Comparison of ENCODE assay signal across 33 mouse cellular contexts in the genomic region with DNA sequence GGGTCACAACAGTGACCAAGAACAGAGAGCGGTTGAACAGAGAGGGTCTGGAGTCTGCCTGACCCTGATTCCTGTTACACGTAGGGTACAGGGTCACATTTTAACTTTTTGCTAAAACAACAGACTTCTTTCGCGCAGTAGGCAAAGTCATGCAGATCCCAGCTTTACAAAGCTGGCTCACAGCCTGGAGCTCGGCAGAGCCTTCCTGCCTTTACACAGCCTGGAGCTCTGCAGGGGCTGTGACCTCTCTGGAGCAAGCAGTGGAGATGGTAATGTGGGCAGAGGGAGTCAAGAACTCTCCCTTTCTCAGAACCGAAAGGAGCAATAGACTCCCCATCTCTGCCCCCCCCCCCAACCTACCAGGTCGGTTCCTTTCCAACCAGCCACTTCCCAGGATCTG. TPM values are rescaled to one million over a fixed set of nuclear protein-coding genes. Genes with fewer than 3 reads are reported as not detected.
DNase-seq lines count a peak whose midpoint lies in the region; ATAC-seq and TF ChIP-seq lines count a peak whose summit lies in the region.
"Had no signal": no experiment of that assay in that cellular context is flagged by ENCODE, and none has a peak within 500 bp of the region (broad histone marks: within the 10 kb centered on the region; RNA-seq: fewer than 3 reads in every experiment).

No protein-coding gene starts in this region.

- H3K79me2 ChIP-seq in myocyte (ENCODE audit: control insufficient read depth, insufficient read depth): no peaks in the 10 kb centered on the region

- no peak overlapping the region for H3K4me3 ChIP-seq in lung, embryonic 15.5 days
- no peak overlapping the region for H3K4me3 ChIP-seq in embryonic facial prominence, embryonic 14.5 days (ENCODE audit: low read depth, low read length)
- no peak overlapping the region for H3K4me3 ChIP-seq in myocyte
- no peak overlapping the region for H3K4me3 ChIP-seq in hindbrain, embryonic 14.5 days (replicated peaks; ENCODE audit: low read length)
- H3K4me3 ChIP-seq: embryonic facial prominence, embryonic 12.5 days; forebrain, embryonic 12.5 days; hindbrain, embryonic 12.5 days; left cerebral cortex, adult 2 months; limb, embryonic 15.5 days; liver, embryonic 13.5 days; neural tube, embryonic 12.5 days had no signal

- H3K4me2 ChIP-seq in lung, embryonic 15.5 days: no peak overlapping the region
- H3K4me2 ChIP-seq in embryonic facial prominence, embryonic 14.5 days (ENCODE audit: low read depth, low read length): no peak overlapping the region
- H3K4me2 ChIP-seq in myocyte (ENCODE audit: low read depth): no peak overlapping the region
- no peak overlapping the region for H3K4me2 ChIP-seq in hindbrain, embryonic 14.5 days (replicated peaks)
- H3K4me2 ChIP-seq: embryonic facial prominence, embryonic 12.5 days; forebrain, embryonic 12.5 days; hindbrain, embryonic 12.5 days; limb, embryonic 15.5 days; liver, embryonic 13.5 days; midbrain, embryonic 11.5 days; neural tube, embryonic 12.5 days had no signal

- WGBS in lung, embryonic 15.5 days: 48% methylated on average over 7 of the region's 7 CpGs
- WGBS in embryonic facial prominence, embryonic 14.5 days: 46% methylated on average over 7 of the region's 7 CpGs
- WGBS in hindbrain, embryonic 14.5 days: 65% methylated on average over 7 of the region's 7 CpGs

- no peak for ATAC-seq in lung, embryonic 15.5 days (ENCODE audit: borderline replicate concordance, extremely low read depth, low FRiP score, low TSS enrichment)
- ATAC-seq in embryonic facial prominence, embryonic 14.5 days (ENCODE audit: low read depth): no peak
- no peak for ATAC-seq in hindbrain, embryonic 14.5 days (ENCODE audit: low FRiP score)
- ATAC-seq: activated CD4-positive, CD25-positive, alpha-beta regulatory T cell, adult 4 months; CD4-positive, CD25-positive, alpha-beta regulatory T cell, adult 4 months; forebrain, postnatal 0 days; midbrain, embryonic 16.5 days had no signal

- DNase-seq in lung, adult 18-20 months: no peak
- DNase-seq in ES-CJ7 (ENCODE audit: low read depth, low spot score): peak; percentile 67
- no peak for DNase-seq in embryonic facial prominence, embryonic 14.5 days (ENCODE audit: low spot score)
- no peak for DNase-seq in hindbrain, embryonic 14.5 days (ENCODE audit: low spot score)
- no peak for DNase-seq in left cerebral cortex, adult 18-20 months (ENCODE audit: low spot score in 2 of 2)
- DNase-seq: adrenal gland, adult 8-10 months; cerebellum, adult 2 months; cerebellum, postnatal 25 days; forebrain, postnatal 0 days; gastrocnemius, postnatal 10 days; kidney, adult 11 months; kidney, postnatal 14 days; liver, embryonic 13.5 days; lung, adult 2 months; lung, postnatal 36 days; thymus, postnatal 14 days had no signal

- peaks cover 20% of the 10 kb centered on the region; the same call in 1 of the 2 replicates for H3K36me3 ChIP-seq in lung, embryonic 15.5 days
- peaks cover 40% of the 10 kb centered on the region for H3K36me3 ChIP-seq in embryonic facial prominence, embryonic 14.5 days (ENCODE audit: control insufficient read depth, insufficient read depth, low read length)
- H3K36me3 ChIP-seq in myocyte (ENCODE audit: control insufficient read depth, insufficient read depth): peaks cover 21% of the 10 kb centered on the region
- peaks cover 22% of the 10 kb centered on the region for H3K36me3 ChIP-seq in hindbrain, embryonic 14.5 days (replicated peaks; ENCODE audit: control insufficient read depth, insufficient read depth)
- H3K36me3 ChIP-seq: liver, embryonic 13.5 days had no signal

- peak; percentile 15 for TF ChIP-seq POLR2A in myocyte (IDR thresholded peaks at IDR 0.05; ENCODE audit: insufficient read length, low read depth)

- peak overlapping the region; percentile 26 for H3K27ac ChIP-seq in lung, embryonic 15.5 days
- peak overlapping the region; percentile 18 for H3K27ac ChIP-seq in embryonic facial prominence, embryonic 14.5 days (replicated peaks; ENCODE audit: low read depth, low read length)
- H3K27ac ChIP-seq in hindbrain, embryonic 14.5 days: no peak overlapping the region
- H3K27ac ChIP-seq: embryonic facial prominence, embryonic 12.5 days; forebrain, embryonic 12.5 days; hindbrain, embryonic 12.5 days; left cerebral cortex, adult 2 months; limb, embryonic 15.5 days; liver, embryonic 13.5 days; neural tube, embryonic 12.5 days had no signal

- peaks cover 21% of the 10 kb centered on the region for H3K4me1 ChIP-seq in lung, embryonic 15.5 days
- no peaks in the 10 kb centered on the region for H3K4me1 ChIP-seq in embryonic facial prominence, embryonic 14.5 days (ENCODE audit: control insufficient read depth, insufficient read depth, low read length)
- H3K4me1 ChIP-seq in hindbrain, embryonic 14.5 days (replicated peaks; ENCODE audit: control insufficient read depth, insufficient read depth, low read length): no peaks in the 10 kb centered on the region; the same call in 1 of the 2 replicates
- H3K4me1 ChIP-seq: liver, embryonic 13.5 days had no signal

- H3K9ac ChIP-seq in lung, embryonic 15.5 days: no peak overlapping the region
- no peak overlapping the region for H3K9ac ChIP-seq in embryonic facial prominence, embryonic 14.5 days (ENCODE audit: low read depth, low read length)
- no peak overlapping the region for H3K9ac ChIP-seq in hindbrain, embryonic 14.5 days
- H3K9ac ChIP-seq: embryonic facial prominence, embryonic 12.5 days; forebrain, embryonic 12.5 days; forebrain, postnatal 0 days; hindbrain, embryonic 12.5 days; limb, embryonic 15.5 days; liver, embryonic 13.5 days; neural tube, embryonic 12.5 days had no signal

- no peaks in the 10 kb centered on the region for H3K9me3 ChIP-seq in lung, embryonic 15.5 days
- H3K9me3 ChIP-seq in embryonic facial prominence, embryonic 14.5 days (ENCODE audit: control insufficient read depth, low read length): 0 out of 2 replicates have a peak, but pooled peaks cover 4% of the 10 kb centered on the region
- H3K9me3 ChIP-seq in hindbrain, embryonic 14.5 days (ENCODE audit: control insufficient read depth, low read length): no peaks in the 10 kb centered on the region
- H3K9me3 ChIP-seq: embryonic facial prominence, embryonic 12.5 days; forebrain, embryonic 12.5 days; limb, embryonic 15.5 days; liver, embryonic 13.5 days; neural tube, embryonic 12.5 days had no signal

- no peak overlapping the region for H3ac ChIP-seq in myocyte (ENCODE audit: control insufficient read depth, insufficient read length)

- H3K27me3 ChIP-seq in lung, embryonic 15.5 days: no peaks in the 10 kb centered on the region
- H3K27me3 ChIP-seq in embryonic facial prominence, embryonic 14.5 days (replicated peaks; ENCODE audit: control insufficient read depth, insufficient read depth, low read length): no peaks in the 10 kb centered on the region
- no peaks in the 10 kb centered on the region for H3K27me3 ChIP-seq in myocyte (ENCODE audit: control insufficient read depth, insufficient read depth, insufficient read length)
- H3K27me3 ChIP-seq in hindbrain, embryonic 14.5 days (ENCODE audit: control insufficient read depth, insufficient read depth, low read length): no peaks in the 10 kb centered on the region
- H3K27me3 ChIP-seq: embryonic facial prominence, embryonic 12.5 days; forebrain, embryonic 12.5 days; hindbrain, embryonic 12.5 days; limb, embryonic 15.5 days; liver, embryonic 13.5 days; neural tube, embryonic 12.5 days had no signal

TF ChIP-seq in myocyte, 11 proteins besides CTCF, POLR2A, EP300 and RAD21:
- TF ChIP-seq TCF3 (IDR thresholded peaks at IDR 0.05; ENCODE audit: insufficient read length, low read depth) (no peak), POLR2AphosphoS2 (IDR thresholded peaks at IDR 0.05; ENCODE audit: insufficient read length, low read depth) (no peak), SRF (IDR thresholded peaks at IDR 0.05; ENCODE audit: control insufficient read depth, insufficient read length, low read depth) (no peak), TCF12 (IDR thresholded peaks at IDR 0.05; ENCODE audit: insufficient read depth, poor library complexity, severe bottlenecking) (no peak), USF1 (IDR thresholded peaks at IDR 0.05; ENCODE audit: low read depth) (no peak), REST (IDR thresholded peaks at IDR 0.05; ENCODE audit: insufficient read depth, insufficient read length) (no peak), MYOD1 (IDR thresholded peaks at IDR 0.05; ENCODE audit: control insufficient read depth in 1 of 3, insufficient read length in 2 of 3, low read depth in 2 of 3) (no peak), MAX (IDR thresholded peaks at IDR 0.05; ENCODE audit: low read depth) (no peak), MYOG (IDR thresholded peaks at IDR 0.05; ENCODE audit: control insufficient read depth in 1 of 3, insufficient read depth in 1 of 3, insufficient read length in 2 of 3, low read depth in 2 of 3) (no peak), CEBPB (IDR thresholded peaks at IDR 0.05; ENCODE audit: insufficient read depth, poor library complexity, severe bottlenecking) (no peak)

RNA-seq across cellular contexts. Expression of a gene that starts 6.1 kb away (rescaled TPM):
- polyA plus RNA-seq in lung, embryonic 15.5 days (2015; fragmentation: Nextera tagmentation; extraction: Ambion mirVana): 0.43 and 0.95 TPM in 2 replicates
- 0.54 and 1.4 TPM in 2 replicates for polyA plus RNA-seq in embryonic facial prominence, embryonic 14.5 days (2014; fragmentation: Nextera tagmentation; extraction: Ambion mirVana)
- 1.1 TPM for polyA plus RNA-seq in myocyte (2012; fragmentation: generic; extraction: Trizol)
- 0.27 TPM in 1 of 2 replicates, not detected in the other for polyA plus RNA-seq in hindbrain, embryonic 14.5 days (2014; fragmentation: Nextera tagmentation; extraction: Ambion mirVana)
- total RNA-seq in left cerebral cortex, adult 18-20 months (2021): not detected
- total RNA-seq: layer of hippocampus, postnatal 10 days; left cerebral cortex, postnatal 25 days; MEL had no signal
- polyA plus RNA-seq: embryonic facial prominence, embryonic 12.5 days; heart, embryonic 14.5 days; kidney, embryonic 14.5 days; midbrain, embryonic 16.5 days had no signal

RNA-seq across cellular contexts. Expression of a gene that starts 51.5 kb away (rescaled TPM):
- 7.3 and 7.7 TPM in 2 replicates for polyA plus RNA-seq in lung, embryonic 15.5 days (2015; fragmentation: Nextera tagmentation; extraction: Ambion mirVana)
- polyA plus RNA-seq in embryonic facial prominence, embryonic 14.5 days (2014; fragmentation: Nextera tagmentation; extraction: Ambion mirVana): 10.1 and 11.0 TPM in 2 replicates
- polyA plus RNA-seq in myocyte (2012; fragmentation: generic; extraction: Trizol): 260 TPM
- polyA plus RNA-seq in hindbrain, embryonic 14.5 days (2014; fragmentation: Nextera tagmentation; extraction: Ambion mirVana): 5.3 and 5.4 TPM in 2 replicates
- 10 to 100 TPM; 45.8 to 49.9 TPM for total RNA-seq in left cerebral cortex, adult 18-20 months (2021)
- total RNA-seq: MEL had no signal

Comparison
In these comparisons a context has a peak if more than half of its experiments do, and no peak if none do; other contexts are left out.
1. RNA of a gene that starts 51.5 kb away (polyA plus RNA-seq): 260 TPM in myocyte (single experiment); 10.1 to 11.0 TPM in embryonic facial prominence, embryonic 14.5 days, 7.3 to 7.7 TPM in lung, embryonic 15.5 days and 5.3 to 5.4 TPM in hindbrain, embryonic 14.5 days; every median in the first group is over 10 times any median in the second.